Mouse (Mus musculus) ZHBTc4 (cell line): Measurements from ENCODE around the gene Ogg1.

Experiments used
- DNase-seq: peaks from one replicate; pipeline ENCODE4 v3.0.0-alpha.2; 2011; ENCODE audit warnings: low read depth, low spot score

Gene Ogg1

GRCm38 (mm10) chr6:113368577-113368976 is 41.8 kb downstream of the Ogg1 start:
- no peak for DNase-seq

GRCm38 (mm10) chr6:113370194-113370929 is 43.6 kb downstream of the Ogg1 start:
- no peak for DNase-seq

GRCm38 (mm10) chr6:113373491-113373890 is 46.7 kb downstream of the Ogg1 start:
- no peak for DNase-seq

- DNase-seq, result no peak
These were observed 50.4 kb downstream of the Ogg1 start for GRCm38 (mm10) chr6:113377172-113377495.

GRCm38 (mm10) chr6:113377496-113378385 is 51.0 kb downstream of the Ogg1 start, which contains the start of the genes Tada3 and Arpc4:
Gene Tada3, minus strand, starts transcription at chr6:113377883.
Gene Arpc4, plus strand, starts transcription at chr6:113378115.
- peak; percentile 98 for DNase-seq

- DNase-seq, result no peak
These were observed 52.5 kb downstream of the Ogg1 start for GRCm38 (mm10) chr6:113379246-113379645.

- DNase-seq, result peak; percentile 57
These were observed 53.7 kb downstream of the Ogg1 start for GRCm38 (mm10) chr6:113380480-113380879.

- DNase-seq, result no peak
These were observed 57.7 kb downstream of the Ogg1 start for GRCm38 (mm10) chr6:113384351-113384927.
